Mouse (Mus musculus) spleen, postnatal 14 days (tissue): ENCODE results near the gene Mpzl1.

Experiments used
- DNase-seq, 2 experiments: peaks; one replicate each; pipeline ENCODE4 v3.0.0; 2021 to 2022; ENCODE audit warnings: low spot score in 2 of 2

Gene Mpzl1

GRCm38 (mm10) chr1:165581255-165581654 lies 53.1 kb downstream of the Mpzl1 start:
- DNase-seq: no peak

GRCm38 (mm10) chr1:165579332-165579731 lies 55.0 kb downstream of the Mpzl1 start:
- DNase-seq: no peak

- DNase-seq: no peak
Observed at GRCm38 (mm10) chr1:165576459-165577112, 57.8 kb downstream of the Mpzl1 start.

- no peak for DNase-seq
Observed at GRCm38 (mm10) chr1:165576005-165576404, 58.3 kb downstream of the Mpzl1 start.

- DNase-seq: no peak
Observed at GRCm38 (mm10) chr1:165567466-165567865, 66.9 kb downstream of the Mpzl1 start.

GRCm38 (mm10) chr1:165565283-165565682 lies 69.1 kb downstream of the Mpzl1 start:
- no peak for DNase-seq

- no peak for DNase-seq
Observed at GRCm38 (mm10) chr1:165559073-165559472, 75.3 kb downstream of the Mpzl1 start.

- no peak for DNase-seq
Observed at GRCm38 (mm10) chr1:165556711-165557110, 77.6 kb downstream of the Mpzl1 start.
